Mouse (Mus musculus) cerebellum, adult 2 months (tissue): ENCODE measurements around the gene Atg5. TPM values are rescaled to one million over a fixed set of nuclear protein-coding genes. Genes with fewer than 3 reads are reported as not detected.
A peak's percentile ranks its signal among the peaks of the same experiment; 100 is the strongest.

Experiments
- DNase-seq, 2 experiments: peaks; one replicate each; pipeline ENCODE4 v3.0.0; 2021
- H3K27ac ChIP-seq: fragments of 200-500 bp; 2 replicates; pipeline ENCODE4 v1.5.1; 2012; ENCODE audit warnings: low read length, control low read depth, inconsistent platforms; ENCODE audit not compliant: insufficient read depth
- H3K27me3 ChIP-seq: fragments of 200-500 bp; 2 replicates; pipeline ENCODE4 v1.6.1; 2012; ENCODE audit warnings: inconsistent platforms, mild to moderate bottlenecking, low read length, moderate library complexity; ENCODE audit not compliant: control insufficient read depth, insufficient read depth
- H3K4me1 ChIP-seq: fragments of 200-500 bp; 2 replicates; pipeline ENCODE4 v1.6.1; 2011; ENCODE audit warnings: low read length; ENCODE audit not compliant: control insufficient read depth, insufficient read depth
- H3K4me3 ChIP-seq: fragments of 200-500 bp; replicated peaks from 2 replicates; pipeline ENCODE3; 2011; ENCODE audit warnings: mild to moderate bottlenecking, low read depth, low read length, control low read depth; ENCODE audit not compliant: insufficient read depth
- CTCF ChIP-seq: fragments of 200-500 bp; IDR thresholded peaks from 2 replicates; pipeline ENCODE4 v1.5.1; 2011; ENCODE audit warnings: low read depth, mild to moderate bottlenecking, control low read depth, low read length, moderate library complexity, borderline replicate concordance; ENCODE audit not compliant: insufficient read depth
- POLR2A ChIP-seq: fragments of 200-500 bp; IDR thresholded peaks from 2 replicates; pipeline ENCODE4 v1.6.1; 2011; ENCODE audit warnings: low read length, control low read depth, borderline replicate concordance; ENCODE audit not compliant: insufficient read depth
- WGBS: fragments of 180-500 bp; shearing (Covaris S2); methylation state at CpG from one replicate; pipeline ENCODE4 v1.1.7; 2018; 5-methylcytosine and 5-hydroxymethylcytosine counted together
- polyA plus RNA-seq: library from polyadenylated mRNA; depleted of rRNA; stranded (reverse); fragments of >200 nt; gene quantifications from 2 replicates; pipeline ENCODE4 v1.2.3, GENCODE M21; 2012

Gene Atg5
- polyA plus RNA-seq, 1 experiment: 21.2 TPM

- DNase-seq: peak; percentile 46 to 59
- Histone ChIP-seq H3K27ac (no peak overlapping the region), H3K4me3 (no peak overlapping the region), H3K4me1 (peaks cover 5% of the 10 kb centered on the region; the same call in 1 of the 2 replicates), H3K27me3 (no peaks in the 10 kb centered on the region)
- 54% methylated on average over 3 of the region's 3 CpGs for WGBS
- no peak for TF ChIP-seq POLR2A
- no peak for TF ChIP-seq CTCF
Measured at GRCm38 (mm10) chr10:44343351-44343750, 75.2 kb downstream of the Atg5 start.

DNA sequence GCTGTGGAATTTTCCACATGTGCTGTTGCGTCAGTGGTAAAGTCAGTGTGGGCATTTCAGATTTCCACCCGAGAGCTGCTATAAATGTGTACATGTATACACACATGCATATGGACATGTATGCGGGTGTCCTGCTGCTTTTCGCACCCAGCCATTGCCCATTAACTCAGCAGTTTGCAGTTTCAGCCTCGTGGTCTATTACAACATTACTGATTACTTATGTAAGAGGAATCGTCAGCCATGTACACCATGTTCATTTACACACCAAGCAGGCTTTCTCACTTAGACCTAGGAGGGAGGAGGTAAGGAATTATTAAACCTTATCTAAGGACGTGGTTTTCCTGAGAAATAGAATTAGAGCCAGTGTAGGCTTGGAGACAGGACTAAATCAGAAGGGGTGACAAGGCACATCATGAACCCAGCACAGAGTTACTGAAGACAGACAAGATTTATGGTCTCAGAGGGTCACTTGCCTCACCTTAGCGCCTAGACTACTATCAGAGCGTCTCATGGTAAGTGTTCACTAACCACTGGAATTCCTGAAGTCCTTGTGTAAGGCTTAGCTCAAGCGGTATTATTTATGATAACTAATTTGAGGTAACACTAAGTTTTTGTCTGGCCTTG, 79.5 kb downstream of the Atg5 start:
- DNase-seq: no peak
- Histone ChIP-seq H3K4me1 (peaks cover 2% of the 10 kb centered on the region; the same call in 1 of the 2 replicates), H3K27me3 (no peaks in the 10 kb centered on the region), H3K27ac (no peak overlapping the region), H3K4me3 (no peak overlapping the region)
- WGBS: 95% methylated on average over 10 of the region's 10 CpGs
- TF ChIP-seq POLR2A: no peak
- TF ChIP-seq CTCF: no peak

GRCm38 (mm10) chr10:44348474-44349415, 80.6 kb downstream of the Atg5 start:
- Histone ChIP-seq H3K27me3 (no peaks in the 10 kb centered on the region), H3K4me3 (no peak overlapping the region), H3K4me1 (peaks cover 7% of the 10 kb centered on the region; the same call in 1 of the 2 replicates), H3K27ac (no peak overlapping the region)
- WGBS: 84% methylated on average over 14 of the region's 14 CpGs
- DNase-seq: no peak
- TF ChIP-seq CTCF (no peak), POLR2A (no peak)

- peak in 1 of 2 experiments; percentile 19 for DNase-seq
- Histone ChIP-seq H3K27me3 (no peaks in the 10 kb centered on the region), H3K4me1 (peaks cover 4% of the 10 kb centered on the region; the same call in 1 of the 2 replicates), H3K27ac (no peak overlapping the region), H3K4me3 (no peak overlapping the region)
- TF ChIP-seq CTCF: no peak
- TF ChIP-seq POLR2A: no peak
- WGBS: 16% methylated on average over 4 of the region's 4 CpGs
Measured at GRCm38 (mm10) chr10:44353467-44353866, 85.3 kb downstream of the Atg5 start.

- TF ChIP-seq POLR2A (no peak), CTCF (no peak)
- H3K4me3 ChIP-seq: no peak overlapping the region
- peaks cover 4% of the 10 kb centered on the region for H3K4me1 ChIP-seq
- no peak for DNase-seq
- no peak overlapping the region for H3K27ac ChIP-seq
- 89% methylated on average over 10 of the region's 10 CpGs for WGBS
- no peaks in the 10 kb centered on the region for H3K27me3 ChIP-seq
Measured at GRCm38 (mm10) chr10:44354393-44354792, 86.2 kb downstream of the Atg5 start.

GRCm38 (mm10) chr10:44355216-44355615, 87.1 kb downstream of the Atg5 start:
- H3K27ac ChIP-seq: no peak overlapping the region
- 64% methylated on average over 7 of the region's 7 CpGs for WGBS
- no peak for DNase-seq
- no peak overlapping the region for H3K4me3 ChIP-seq
- H3K27me3 ChIP-seq: no peaks in the 10 kb centered on the region
- no peak for TF ChIP-seq POLR2A
- TF ChIP-seq CTCF: no peak
- peaks cover 4% of the 10 kb centered on the region for H3K4me1 ChIP-seq

DNA sequence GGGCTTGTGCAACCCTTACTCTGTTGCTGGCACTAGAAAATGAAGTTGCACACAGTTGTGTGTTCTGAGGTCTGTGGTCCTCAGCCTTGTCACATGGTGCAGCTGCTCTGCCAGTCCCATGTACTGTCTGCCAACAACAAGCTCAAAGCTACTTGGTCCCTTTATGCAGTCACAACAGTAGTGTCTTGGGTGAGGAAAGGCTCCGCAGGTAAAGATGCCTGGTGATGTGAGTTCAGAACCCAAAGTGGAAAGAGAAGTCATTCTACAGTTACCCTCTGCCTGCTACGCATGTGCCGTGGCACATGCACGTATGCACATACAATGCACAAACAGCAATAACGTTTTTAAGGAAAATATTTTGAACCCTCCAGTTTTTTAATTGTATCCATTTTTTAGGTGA, 88.5 kb downstream of the Atg5 start:
- DNase-seq: no peak
- 97% methylated on average over 5 of the region's 5 CpGs for WGBS
- peaks cover 10% of the 10 kb centered on the region for H3K4me1 ChIP-seq
- H3K27ac ChIP-seq: no peak overlapping the region
- no peaks in the 10 kb centered on the region for H3K27me3 ChIP-seq
- no peak overlapping the region for H3K4me3 ChIP-seq
- TF ChIP-seq POLR2A: no peak
- TF ChIP-seq CTCF: no peak

GRCm38 (mm10) chr10:44357316-44357715, 89.2 kb downstream of the Atg5 start:
- no peak for DNase-seq

More at GRCm38 (mm10) chr10:44357316-44357715, 89.2 kb downstream of the Atg5 start:
- Histone ChIP-seq H3K4me1 (peaks cover 12% of the 10 kb centered on the region), H3K4me3 (no peak overlapping the region), H3K27ac (no peak overlapping the region), H3K27me3 (no peaks in the 10 kb centered on the region)
- no peak for TF ChIP-seq POLR2A
- TF ChIP-seq CTCF: no peak
- WGBS: 86% methylated on average over 13 of the region's 13 CpGs
